Mouse (Mus musculus) liver, embryonic 14.5 days (tissue): ENCODE results near the gene Coq2. TPM values are rescaled to one million over a fixed set of nuclear protein-coding genes. Genes with fewer than 3 reads are reported as not detected.

Experiments used
- ATAC-seq: fragments of 200-750 bp; cut with Nextera tagmentation; 2 replicates; pipeline ENCODE4 v1.8.0; 2017; ENCODE audit warnings: moderate number of reproducible peaks, mild to moderate bottlenecking, moderate library complexity; ENCODE audit not compliant: insufficient read depth
- DNase-seq, 3 experiments: peaks; one replicate each; pipeline ENCODE4 v3.0.0-alpha.2; 2012 to 2013; ENCODE audit warnings: low read depth in 3 of 3, low spot score in 3 of 3
- H3K27ac ChIP-seq: fragments of 300-500 bp; sonication (generic); 2 replicates; pipeline ENCODE4 v1.5.1; 2014; ENCODE audit warnings: moderate library complexity, mild to moderate bottlenecking, control low read depth, inconsistent platforms
- H3K27me3 ChIP-seq: fragments of 300-500 bp; sonication (generic); 2 replicates; pipeline ENCODE4 v1.6.1; 2014; ENCODE audit warnings: mild to moderate bottlenecking, low read length, moderate library complexity; ENCODE audit not compliant: control insufficient read depth, insufficient read depth
- H3K36me3 ChIP-seq: fragments of 300-500 bp; sonication (generic); replicated peaks from 2 replicates; pipeline ENCODE4 v1.6.1; 2014; ENCODE audit warnings: low read depth; ENCODE audit not compliant: control insufficient read depth, insufficient read depth
- H3K4me1 ChIP-seq, 2 experiments: fragments of 200-500 bp in 1 of 2; fragments of 300-500 bp in 1 of 2; sonication (generic) in 1 of 2; replicated peaks; 2 replicates each; pipeline ENCODE4 v1.6.1; 2012 to 2014; ENCODE audit warnings: antibody characterized with exemption in 1 of 2, inconsistent platforms in 1 of 2, low read length in 1 of 2; ENCODE audit not compliant: control insufficient read depth in 2 of 2, insufficient read depth in 2 of 2
- H3K4me2 ChIP-seq: fragments of 300-500 bp; sonication (generic); 2 replicates; pipeline ENCODE4 v1.6.1; 2014; ENCODE audit warnings: low read depth, mild to moderate bottlenecking, control low read depth, moderate library complexity
- H3K4me3 ChIP-seq, 2 experiments: fragments of 200-500 bp in 1 of 2; fragments of 300-500 bp in 1 of 2; sonication (generic) in 1 of 2; 2 replicates each; pipeline ENCODE4 v1.5.1; 2012 to 2014; ENCODE audit warnings: low read depth in 2 of 2, low read length in 2 of 2, mild to moderate bottlenecking in 2 of 2, control low read depth in 1 of 2, inconsistent platforms in 1 of 2, moderate library complexity in 1 of 2; ENCODE audit not compliant: insufficient read depth in 1 of 2
- H3K9ac ChIP-seq: fragments of 300-500 bp; sonication (generic); replicated peaks from 2 replicates; pipeline ENCODE4 v1.6.1; 2014; ENCODE audit warnings: mild to moderate bottlenecking, control low read depth, moderate library complexity
- H3K9me3 ChIP-seq: fragments of 300-500 bp; sonication (generic); 2 replicates; pipeline ENCODE4 v1.6.1; 2016; ENCODE audit warnings: low read length, mixed read lengths; ENCODE audit not compliant: control insufficient read depth
- CTCF ChIP-seq: IDR thresholded peaks from 2 replicates; pipeline ENCODE4 v1.5.1; 2016; ENCODE audit warnings: antibody characterized with exemption, low read depth, control low read depth
- EP300 ChIP-seq: IDR thresholded peaks from 2 replicates; pipeline ENCODE4 v1.6.1; 2016; ENCODE audit warnings: antibody characterized with exemption, low read depth
- WGBS: fragments of 180-500 bp; shearing (Covaris S2); extraction: QIAGEN DNeasy Blood & Tissue Kit; methylation state at CpG from one replicate; pipeline ENCODE4 v1.1.7; 2014; ENCODE audit not compliant: insufficient replicate concordance; 5-methylcytosine and 5-hydroxymethylcytosine counted together
- polyA plus RNA-seq, 2 experiments: library from polyadenylated mRNA; depleted of rRNA in 1 of 2; stranded (reverse) in 1 of 2; unstranded in 1 of 2; fragments of >200 nt; fragmentation: Nextera tagmentation in 1 of 2; extraction: Ambion mirVana in 1 of 2; gene quantifications; 2 replicates each; pipeline versions ENCODE4 v1.2.1 to v1.2.3; 2012 to 2014

Coq2 gene
- polyA plus RNA-seq, 2 experiments, result 23.8 to 25.7 TPM

- no peak overlapping the region for H3K27ac ChIP-seq
- no peak overlapping the region for H3K9ac ChIP-seq
- no peak overlapping the region for H3K4me3 ChIP-seq
- H3K36me3 ChIP-seq, result peaks cover 4% of the 10 kb centered on the region; the same call in 1 of the 2 replicates
- H3K27me3 ChIP-seq, result no peaks in the 10 kb centered on the region
- ATAC-seq (no peak), DNase-seq (no peak)
- peaks cover 14 to 17% of the 10 kb centered on the region in 2 experiments for H3K4me1 ChIP-seq
- no peak overlapping the region for H3K4me2 ChIP-seq
- 66% methylated on average over 10 of the region's 10 CpGs for WGBS
- no peak for TF ChIP-seq EP300
- TF ChIP-seq CTCF, result no peak
- no peaks in the 10 kb centered on the region for H3K9me3 ChIP-seq
Measured at GRCm38 (mm10) chr5:100651486-100651885, 23.5 kb downstream of the Coq2 start.

- ATAC-seq, result no peak
Measured at GRCm38 (mm10) chr5:100650969-100651368, 24.0 kb downstream of the Coq2 start.

DNA sequence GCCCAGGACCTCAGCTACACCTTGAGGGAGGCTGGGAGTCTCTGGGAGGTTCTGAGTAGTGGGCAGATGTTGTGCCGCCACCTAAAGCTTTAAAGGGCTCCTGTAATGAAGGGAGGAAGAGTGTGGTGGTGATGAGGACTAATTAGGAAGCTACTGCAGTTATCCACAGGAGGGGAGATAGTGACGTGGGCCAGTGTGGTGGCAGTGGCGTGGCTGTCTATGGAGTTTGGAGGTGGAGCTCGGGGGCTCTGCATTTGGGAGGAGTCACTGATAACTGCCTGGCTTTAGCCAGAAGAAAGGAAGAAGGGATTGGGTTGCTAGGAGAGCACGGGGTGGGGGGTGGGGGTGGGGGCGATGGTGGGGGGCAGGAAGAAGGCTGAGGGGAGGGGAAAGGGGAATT is 26.4 kb downstream of the Coq2 start:
- DNase-seq (no peak), ATAC-seq (no peak)
- Histone ChIP-seq H3K4me3 (no peak overlapping the region), H3K27me3 (no peaks in the 10 kb centered on the region), H3K4me1 (peaks cover 31 to 42% of the 10 kb centered on the region in 2 experiments), H3K9me3 (no peaks in the 10 kb centered on the region), H3K4me2 (peak overlapping the region; percentile 52), H3K27ac (no peak overlapping the region), H3K9ac (peak overlapping the region; percentile 31; the same call in 1 of the 2 replicates), H3K36me3 (no peaks in the 10 kb centered on the region)
- no peak for TF ChIP-seq EP300
- TF ChIP-seq CTCF, result no peak
- 12% methylated on average over 6 of the region's 6 CpGs for WGBS

More at GRCm38 (mm10) chr5:100650969-100651368, 24.0 kb downstream of the Coq2 start:
- no peak overlapping the region for H3K4me3 ChIP-seq
- peaks cover 14 to 22% of the 10 kb centered on the region in 2 experiments for H3K4me1 ChIP-seq
- H3K4me2 ChIP-seq, result no peak overlapping the region
- H3K36me3 ChIP-seq, result peaks cover 2% of the 10 kb centered on the region; the same call in 1 of the 2 replicates
- no peak for DNase-seq
- no peak overlapping the region for H3K27ac ChIP-seq
- no peak overlapping the region for H3K9ac ChIP-seq
- H3K9me3 ChIP-seq, result no peaks in the 10 kb centered on the region
- 75% methylated on average over 7 of the region's 7 CpGs for WGBS
- H3K27me3 ChIP-seq, result no peaks in the 10 kb centered on the region
- TF ChIP-seq EP300, result no peak
- TF ChIP-seq CTCF, result no peak

DNA sequence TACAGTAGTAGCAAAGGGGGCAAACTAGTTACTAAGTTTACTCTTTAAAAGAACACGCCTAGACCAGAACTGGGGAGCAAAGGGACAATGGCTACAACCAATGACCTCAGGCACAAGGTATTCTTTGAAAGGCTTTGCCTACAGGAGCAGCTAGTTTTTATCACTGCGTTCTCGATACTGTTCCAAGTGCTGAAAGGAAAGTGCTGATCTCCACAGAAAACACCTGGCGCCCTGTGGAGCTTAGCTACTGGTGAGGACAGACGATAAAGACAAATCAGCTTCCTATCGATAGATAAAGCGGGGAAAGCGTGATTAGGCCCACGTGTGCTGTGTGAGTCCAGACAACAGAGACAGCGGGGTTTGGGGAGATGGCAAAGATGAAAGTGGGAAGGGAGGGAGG is 26.9 kb downstream of the Coq2 start:
- TF ChIP-seq CTCF (no peak), EP300 (no peak; the same call in 1 of the 2 replicates)
- no peak for DNase-seq
- H3K27me3 ChIP-seq, result no peaks in the 10 kb centered on the region
- H3K4me3 ChIP-seq, result 0 out of 4 replicates have a peak overlapping the region, but pooled peaks of 1 of the 2 experiments have one; percentile 18
- H3K36me3 ChIP-seq, result no peaks in the 10 kb centered on the region
- peak overlapping the region; percentile 31; the same call in 1 of the 2 replicates for H3K9ac ChIP-seq
- ATAC-seq, result no peak
- no peaks in the 10 kb centered on the region for H3K9me3 ChIP-seq
- peaks cover 36 to 47% of the 10 kb centered on the region in 2 experiments for H3K4me1 ChIP-seq
- H3K4me2 ChIP-seq, result peak overlapping the region; percentile 52
- 21% methylated on average over 10 of the region's 10 CpGs for WGBS
- no peak overlapping the region; the same call in 1 of the 2 replicates for H3K27ac ChIP-seq

GRCm38 (mm10) chr5:100646558-100646957 is 28.4 kb downstream of the Coq2 start:
- no peak for DNase-seq
- WGBS, result 69% methylated on average over 4 of the region's 4 CpGs
- Histone ChIP-seq H3K36me3 (no peaks in the 10 kb centered on the region), H3K27me3 (no peaks in the 10 kb centered on the region; the same call in 1 of the 2 replicates), H3K9me3 (no peaks in the 10 kb centered on the region), H3K27ac (no peak overlapping the region), H3K9ac (no peak overlapping the region), H3K4me3 (no peak overlapping the region), H3K4me2 (no peak overlapping the region), H3K4me1 (peaks cover 38 to 52% of the 10 kb centered on the region in 2 experiments)
- no peak for ATAC-seq
- TF ChIP-seq EP300 (no peak), CTCF (no peak)
